Mouse (Mus musculus) ovary, adult 18-20 months (tissue): ENCODE data around the gene Sept11.
A peak's percentile ranks its signal among the peaks of the same experiment; 100 is the strongest.

Experiments used
- DNase-seq: peaks from one replicate; pipeline ENCODE4 v3.0.0; 2022; ENCODE audit warnings: low spot score, mixed read lengths

Sept11 gene

GRCm38 (mm10) chr5:93095301-93095700, 2.1 kb downstream of the Sept11 start:
- DNase-seq = no peak

GRCm38 (mm10) chr5:93097204-93097906, 4.1 kb downstream of the Sept11 start:
- DNase-seq = no peak

GRCm38 (mm10) chr5:93098219-93098618, 5.0 kb downstream of the Sept11 start:
- no peak for DNase-seq

- no peak for DNase-seq
Observed at GRCm38 (mm10) chr5:93098811-93099210, 5.6 kb downstream of the Sept11 start.

- no peak for DNase-seq
Observed at GRCm38 (mm10) chr5:93100906-93101305, 7.7 kb downstream of the Sept11 start.

GRCm38 (mm10) chr5:93101371-93101791, 8.1 kb downstream of the Sept11 start:
- DNase-seq = no peak

- no peak for DNase-seq
Observed at GRCm38 (mm10) chr5:93103603-93104002, 10.4 kb downstream of the Sept11 start.

- no peak for DNase-seq
Observed at GRCm38 (mm10) chr5:93104987-93105823, 12.0 kb downstream of the Sept11 start.

- DNase-seq = no peak
Observed at GRCm38 (mm10) chr5:93106048-93106447, 12.8 kb downstream of the Sept11 start.

- DNase-seq = no peak
Observed at GRCm38 (mm10) chr5:93108703-93109102, 15.5 kb downstream of the Sept11 start.

GRCm38 (mm10) chr5:93109555-93109954, 16.3 kb downstream of the Sept11 start:
- no peak for DNase-seq

- no peak for DNase-seq
Observed at GRCm38 (mm10) chr5:93112290-93112689, 19.1 kb downstream of the Sept11 start.

- DNase-seq = no peak
Observed at GRCm38 (mm10) chr5:93113517-93113916, 20.3 kb downstream of the Sept11 start.

GRCm38 (mm10) chr5:93114515-93114914, 21.3 kb downstream of the Sept11 start:
- DNase-seq = no peak

GRCm38 (mm10) chr5:93115059-93115458, 21.8 kb downstream of the Sept11 start:
- no peak for DNase-seq

GRCm38 (mm10) chr5:93115854-93116253, 22.6 kb downstream of the Sept11 start:
- DNase-seq = no peak

- no peak for DNase-seq
Observed at GRCm38 (mm10) chr5:93117648-93118047, 24.4 kb downstream of the Sept11 start.

- DNase-seq = no peak
Observed at GRCm38 (mm10) chr5:93121660-93122059, 28.4 kb downstream of the Sept11 start.

- peak; percentile 43 for DNase-seq
Observed at GRCm38 (mm10) chr5:93124031-93124826, 31.0 kb downstream of the Sept11 start.

- DNase-seq = no peak
Observed at GRCm38 (mm10) chr5:93125325-93125724, 32.1 kb downstream of the Sept11 start.

GRCm38 (mm10) chr5:93126222-93126929, 33.1 kb downstream of the Sept11 start:
- DNase-seq = no peak
